In the genomic region with DNA sequence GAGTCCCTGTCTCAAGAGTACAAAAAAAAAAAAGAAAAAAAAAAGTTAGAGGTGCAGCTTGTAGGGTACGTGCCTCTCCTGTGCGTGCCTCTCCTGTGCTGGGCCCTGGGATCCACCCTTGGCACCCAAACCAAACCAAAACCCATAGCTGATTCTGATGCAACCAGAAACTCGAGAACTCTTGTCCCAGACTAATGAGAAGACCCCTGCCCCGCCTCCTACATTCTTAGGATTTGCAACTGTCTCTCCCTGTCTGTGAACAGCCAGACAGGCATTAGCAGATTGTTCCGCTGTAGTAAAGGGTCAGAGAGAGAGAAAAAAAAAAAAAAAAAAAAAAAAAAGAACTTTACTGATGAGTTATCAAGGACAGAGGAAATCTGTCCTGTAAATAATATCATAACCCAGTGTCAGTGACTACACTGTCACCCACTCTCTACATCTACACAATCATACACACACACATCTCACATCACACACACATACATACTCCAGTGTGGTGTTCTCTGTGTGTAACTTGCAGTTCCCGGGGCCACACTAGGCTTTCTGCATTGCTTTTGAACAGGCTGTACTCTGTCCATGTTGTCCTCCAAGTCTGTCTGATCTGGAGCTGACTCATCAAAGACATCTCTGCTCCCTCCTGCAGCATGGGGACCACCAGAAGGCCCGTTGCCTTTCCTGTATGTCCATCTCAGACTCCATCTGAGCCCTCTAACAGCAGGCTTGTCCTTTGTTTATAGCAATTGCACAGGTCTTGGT, we compare ENCODE assay signal across 7 mouse cellular contexts. TPM values are rescaled to one million over a fixed set of nuclear protein-coding genes. Genes with fewer than 3 reads are reported as not detected.
DNase-seq lines count a peak whose midpoint lies in the region; ATAC-seq and TF ChIP-seq lines count a peak whose summit lies in the region.

No protein-coding gene starts in this region.

- no peaks in the 10 kb centered on the region for H3K36me3 ChIP-seq in lung, postnatal 0 days (ENCODE audit: insufficient read depth, low read length)
- H3K36me3 ChIP-seq in forebrain, embryonic 12.5 days (replicated peaks), result no peaks in the 10 kb centered on the region
- no peaks in the 10 kb centered on the region for H3K36me3 ChIP-seq in liver, embryonic 11.5 days (ENCODE audit: control insufficient read depth, insufficient read depth, low read length)
- H3K36me3 ChIP-seq in stomach, postnatal 0 days (ENCODE audit: control insufficient read depth, insufficient read depth, low read length), result no peaks in the 10 kb centered on the region

- 0 out of 2 replicates have a peak, but pooled peaks have one; percentile 9 for TF ChIP-seq EP300 in lung, postnatal 0 days (IDR thresholded peaks at IDR 0.05)
- TF ChIP-seq EP300 in stomach, postnatal 0 days (optimal IDR thresholded peaks at IDR 0.05), result no peak

- H3K9ac ChIP-seq in lung, postnatal 0 days (replicated peaks; ENCODE audit: low read depth), result no peak overlapping the region
- no peak overlapping the region; the same call in 1 of the 2 replicates for H3K9ac ChIP-seq in forebrain, embryonic 12.5 days
- H3K9ac ChIP-seq in liver, embryonic 11.5 days (ENCODE audit: low read depth, low read length), result no peak overlapping the region
- H3K9ac ChIP-seq in stomach, postnatal 0 days (ENCODE audit: low read length), result 0 out of 2 replicates have a peak overlapping the region, but pooled peaks have one; percentile 13

- WGBS in lung, postnatal 0 days, result 25% methylated on average over 7 of the region's 7 CpGs
- 9% methylated on average over 7 of the region's 7 CpGs for WGBS in forebrain, embryonic 12.5 days
- WGBS in liver, embryonic 11.5 days, result 34% methylated on average over 7 of the region's 7 CpGs
- 25% methylated on average over 7 of the region's 7 CpGs for WGBS in stomach, postnatal 0 days

- H3K9me3 ChIP-seq in lung, postnatal 0 days (ENCODE audit: low read length), result no peaks in the 10 kb centered on the region
- H3K9me3 ChIP-seq in forebrain, embryonic 12.5 days, result no peaks in the 10 kb centered on the region
- no peaks in the 10 kb centered on the region for H3K9me3 ChIP-seq in liver, embryonic 11.5 days (ENCODE audit: control insufficient read depth, low read length)
- H3K9me3 ChIP-seq in stomach, postnatal 0 days (ENCODE audit: control insufficient read depth, low read length), result no peaks in the 10 kb centered on the region

- TF ChIP-seq CTCF in lung, postnatal 0 days (IDR thresholded peaks at IDR 0.05), result no peak
- no peak for TF ChIP-seq CTCF in stomach, postnatal 0 days (IDR thresholded peaks at IDR 0.05; ENCODE audit: low read depth)

- peak; percentile 86 for DNase-seq in lung, postnatal 0 days (ENCODE audit: low spot score)
- no peak for DNase-seq in lung, adult 18-20 months
- DNase-seq in liver, embryonic 11.5 days (ENCODE audit: low spot score), result no peak
- no peak for DNase-seq in stomach, postnatal 0 days (ENCODE audit: low spot score)
- no peak for DNase-seq in right cerebral cortex, postnatal 10 days (ENCODE audit: low spot score in 2 of 2)
- DNase-seq in spleen, postnatal 4 days (ENCODE audit: low spot score in 2 of 2), result no peak

- H3K4me1 ChIP-seq in lung, postnatal 0 days (ENCODE audit: insufficient read depth, low read depth, low read length), result peaks cover 8% of the 10 kb centered on the region; the same call in 1 of the 2 replicates
- peaks cover 55% of the 10 kb centered on the region for H3K4me1 ChIP-seq in forebrain, embryonic 12.5 days
- peaks cover 21% of the 10 kb centered on the region for H3K4me1 ChIP-seq in liver, embryonic 11.5 days (replicated peaks; ENCODE audit: control insufficient read depth, insufficient read depth, low read length)
- no peaks in the 10 kb centered on the region; the same call in 1 of the 2 replicates for H3K4me1 ChIP-seq in stomach, postnatal 0 days (replicated peaks; ENCODE audit: control insufficient read depth, insufficient read depth)

- 0 out of 2 replicates have a peak overlapping the region, but pooled peaks have one; percentile 12 for H3K4me2 ChIP-seq in lung, postnatal 0 days (replicated peaks; ENCODE audit: low read depth, low read length)
- H3K4me2 ChIP-seq in forebrain, embryonic 12.5 days, result peak overlapping the region; percentile 43
- peak overlapping the region; percentile 34; the same call in 1 of the 2 replicates for H3K4me2 ChIP-seq in liver, embryonic 11.5 days
- H3K4me2 ChIP-seq in stomach, postnatal 0 days (replicated peaks; ENCODE audit: low read depth), result peak overlapping the region; percentile 39

- peak; percentile 79 for ATAC-seq in lung, postnatal 0 days
- ATAC-seq in forebrain, embryonic 12.5 days (ENCODE audit: low FRiP score), result no peak
- no peak for ATAC-seq in liver, embryonic 11.5 days (replicated peaks; ENCODE audit: low FRiP score)
- ATAC-seq in stomach, postnatal 0 days (ENCODE audit: low FRiP score, low TSS enrichment), result peak; percentile 15; the same call in 1 of the 2 replicates

- H3K27ac ChIP-seq in lung, postnatal 0 days (ENCODE audit: low read length), result peak overlapping the region; percentile 60
- H3K27ac ChIP-seq in forebrain, embryonic 12.5 days, result peak overlapping the region; percentile 94
- peak overlapping the region; percentile 81 for H3K27ac ChIP-seq in liver, embryonic 11.5 days (ENCODE audit: low read depth, low read length)
- peak overlapping the region; percentile 86 for H3K27ac ChIP-seq in stomach, postnatal 0 days (replicated peaks)

- no peaks in the 10 kb centered on the region for H3K27me3 ChIP-seq in lung, postnatal 0 days (replicated peaks; ENCODE audit: insufficient read depth, low read length)
- no peaks in the 10 kb centered on the region for H3K27me3 ChIP-seq in forebrain, embryonic 12.5 days
- peaks cover 3% of the 10 kb centered on the region for H3K27me3 ChIP-seq in liver, embryonic 11.5 days (replicated peaks; ENCODE audit: control insufficient read depth, insufficient read depth, low read length)
- no peaks in the 10 kb centered on the region for H3K27me3 ChIP-seq in stomach, postnatal 0 days (ENCODE audit: control insufficient read depth, insufficient read depth, low read length)

- no peak overlapping the region for H3K4me3 ChIP-seq in lung, postnatal 0 days (ENCODE audit: low read depth, low read length)
- no peak overlapping the region for H3K4me3 ChIP-seq in forebrain, embryonic 12.5 days (replicated peaks)
- no peak overlapping the region for H3K4me3 ChIP-seq in liver, embryonic 11.5 days (ENCODE audit: low read depth, low read length)
- no peak overlapping the region for H3K4me3 ChIP-seq in stomach, postnatal 0 days (ENCODE audit: low read depth, low read length)

RNA-seq across cellular contexts. Expression of a gene that starts 19.6 kb away (rescaled TPM):
- polyA plus RNA-seq in lung, postnatal 0 days (2015; fragmentation: Nextera tagmentation; extraction: Ambion mirVana), result 0.83 and 1.1 TPM in 2 replicates
- polyA plus RNA-seq in forebrain, embryonic 12.5 days (2016; fragmentation: Nextera tagmentation; extraction: Ambion mirVana), result 2.2 and 2.3 TPM in 2 replicates
- polyA plus RNA-seq in liver, embryonic 11.5 days (2014; fragmentation: Nextera tagmentation; extraction: Ambion mirVana), result 1.0 and 1.9 TPM in 2 replicates
- 4.5 and 4.9 TPM in 2 replicates for polyA plus RNA-seq in stomach, postnatal 0 days (2015; fragmentation: Nextera tagmentation; extraction: Ambion mirVana)

RNA-seq across cellular contexts. Expression of a gene that starts 35.6 kb away (rescaled TPM):
- polyA plus RNA-seq in lung, postnatal 0 days (2015; fragmentation: Nextera tagmentation; extraction: Ambion mirVana), result 25.3 and 31.9 TPM in 2 replicates
- 49.0 and 49.3 TPM in 2 replicates for polyA plus RNA-seq in forebrain, embryonic 12.5 days (2016; fragmentation: Nextera tagmentation; extraction: Ambion mirVana)
- polyA plus RNA-seq in liver, embryonic 11.5 days (2014; fragmentation: Nextera tagmentation; extraction: Ambion mirVana), result 43.1 and 44.2 TPM in 2 replicates
- 59.3 and 62.3 TPM in 2 replicates for polyA plus RNA-seq in stomach, postnatal 0 days (2015; fragmentation: Nextera tagmentation; extraction: Ambion mirVana)

RNA-seq across cellular contexts. Expression of a gene that starts 43.2 kb away (rescaled TPM):
- 68.5 and 70.3 TPM in 2 replicates for polyA plus RNA-seq in lung, postnatal 0 days (2015; fragmentation: Nextera tagmentation; extraction: Ambion mirVana)
- 29.2 and 35.1 TPM in 2 replicates for polyA plus RNA-seq in forebrain, embryonic 12.5 days (2016; fragmentation: Nextera tagmentation; extraction: Ambion mirVana)
- polyA plus RNA-seq in liver, embryonic 11.5 days (2014; fragmentation: Nextera tagmentation; extraction: Ambion mirVana), result 21.5 and 21.8 TPM in 2 replicates
- polyA plus RNA-seq in stomach, postnatal 0 days (2015; fragmentation: Nextera tagmentation; extraction: Ambion mirVana), result 34.5 and 35.5 TPM in 2 replicates

Comparison
In these comparisons a context has a peak if more than half of its experiments do, and no peak if none do; other contexts are left out.
1. ATAC-seq: peak in lung, postnatal 0 days (single experiment) and stomach, postnatal 0 days (single experiment); none in forebrain, embryonic 12.5 days (single experiment) and liver, embryonic 11.5 days (single experiment).
2. Peak in every context shown above with its lines, with median percentiles within 50 percentile points of each other: H3K27ac ChIP-seq and H3K4me2 ChIP-seq.